Mouse (Mus musculus) bone marrow macrophage, adult 2 months (primary cell): ENCODE data around the gene Ntm.

ENCODE experiments used
- CTCF ChIP-seq: IDR thresholded peaks from 2 replicates; pipeline ENCODE4 v1.5.1; 2012; ENCODE audit warnings: low read depth, mild to moderate bottlenecking, low read length, moderate library complexity
- POLR2A ChIP-seq: IDR thresholded peaks from 2 replicates; pipeline ENCODE4 v1.6.1; 2012; ENCODE audit warnings: mild to moderate bottlenecking, low read depth, low read length, borderline replicate concordance

DNA sequence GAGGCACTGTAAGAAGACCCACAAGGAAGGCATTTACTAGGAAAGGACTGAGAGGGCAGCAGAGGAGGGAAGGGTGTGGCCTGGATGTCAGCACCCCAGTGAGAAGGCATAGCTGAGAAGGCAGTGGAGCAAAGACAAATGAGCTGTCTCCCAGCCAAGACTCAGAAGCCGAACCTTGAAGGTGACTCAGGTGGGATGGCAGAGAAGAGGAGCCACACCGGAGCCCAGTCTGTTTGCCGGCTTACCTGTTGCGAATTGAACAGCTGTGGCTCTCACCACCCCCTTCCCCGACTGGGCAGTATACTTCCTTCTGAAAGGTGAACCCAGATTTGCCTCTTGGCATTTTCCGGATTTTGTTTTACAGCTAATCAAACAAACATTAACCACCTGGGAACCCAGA, 902.6 kb downstream of the Ntm start:
- no peak for TF ChIP-seq POLR2A
- TF ChIP-seq CTCF: no peak
